Mouse (Mus musculus) adrenal gland, postnatal 10 days (tissue): ENCODE measurements at regions not wholly inside any gene's neighbourhood (a gene's known extent, or its start where the extent isn't known, plus 50 kb on each side); places are given as distances from the start of the nearest gene placed in this dataset.
A peak's percentile ranks its signal among the peaks of the same experiment; 100 is the strongest.

Experiments used
- DNase-seq: peaks from one replicate; pipeline ENCODE4 v3.0.0; 2021; ENCODE audit warnings: mixed read lengths

GRCm38 (mm10) chr5:118316310-118317017 lies 71.4 kb downstream of the 2410131K14Rik start:
- no peak for DNase-seq

GRCm38 (mm10) chr5:118318073-118318472 lies 73.0 kb downstream of the 2410131K14Rik start:
- no peak for DNase-seq

GRCm38 (mm10) chr5:118318883-118319282 lies 73.9 kb downstream of the 2410131K14Rik start:
- DNase-seq: no peak

GRCm38 (mm10) chr5:118321719-118322455 lies 76.9 kb downstream of the 2410131K14Rik start:
- DNase-seq: no peak

GRCm38 (mm10) chr5:118323151-118323550 lies 78.1 kb downstream of the 2410131K14Rik start:
- DNase-seq: no peak

- peak; percentile 16 for DNase-seq
These were observed 82.0 kb downstream of the 2410131K14Rik start for GRCm38 (mm10) chr5:118326837-118327541.

- peak; percentile 40 for DNase-seq
These were observed 83.1 kb downstream of the 2410131K14Rik start for GRCm38 (mm10) chr5:118327961-118328712.

- DNase-seq: no peak
These were observed 84.1 kb downstream of the 2410131K14Rik start for GRCm38 (mm10) chr5:118329143-118329542.

- DNase-seq: no peak
These were observed 86.2 kb downstream of the 2410131K14Rik start for GRCm38 (mm10) chr5:118331286-118331607.

- peak; percentile 85 for DNase-seq
These were observed 86.8 kb downstream of the 2410131K14Rik start for GRCm38 (mm10) chr5:118331608-118332394.

GRCm38 (mm10) chr5:118334054-118334453 lies 89.0 kb downstream of the 2410131K14Rik start:
- no peak for DNase-seq

- DNase-seq: no peak
These were observed 93.2 kb downstream of the 2410131K14Rik start for GRCm38 (mm10) chr5:118338186-118338585.

GRCm38 (mm10) chr5:118339676-118340661 lies 94.9 kb downstream of the 2410131K14Rik start:
- DNase-seq: peak; percentile 53

- DNase-seq: no peak
These were observed 98.7 kb downstream of the 2410131K14Rik start for GRCm38 (mm10) chr5:118343444-118344320.

GRCm38 (mm10) chr5:118345226-118345625 lies 100.2 kb downstream of the 2410131K14Rik start:
- no peak for DNase-seq

GRCm38 (mm10) chr5:118349057-118349456 lies 104.0 kb downstream of the 2410131K14Rik start:
- no peak for DNase-seq

- DNase-seq: no peak
These were observed 106.3 kb downstream of the 2410131K14Rik start for GRCm38 (mm10) chr5:118351301-118351700.

- DNase-seq: no peak
These were observed 107.1 kb downstream of the 2410131K14Rik start for GRCm38 (mm10) chr5:118352142-118352541.

GRCm38 (mm10) chr5:118353061-118353460 lies 108.0 kb downstream of the 2410131K14Rik start:
- DNase-seq: no peak
